Mouse (Mus musculus) lung, embryonic 16.5 days (tissue): ENCODE results near the gene Ccdc113. TPM values are rescaled to one million over a fixed set of nuclear protein-coding genes. Genes with fewer than 3 reads are reported as not detected.

ENCODE experiments used
- ATAC-seq: fragments of 200-750 bp; cut with Nextera tagmentation; 2 replicates; pipeline ENCODE4 v1.8.0; 2017; ENCODE audit warnings: low read depth, mild to moderate bottlenecking, moderate library complexity
- H3K27ac ChIP-seq: fragments of 300-500 bp; sonication (generic); 2 replicates; pipeline ENCODE4 v1.5.1; 2014; ENCODE audit warnings: mild to moderate bottlenecking, control low read depth, low read length
- H3K27me3 ChIP-seq: fragments of 300-500 bp; sonication (generic); 2 replicates; pipeline ENCODE4 v1.6.1; 2014; ENCODE audit warnings: low read depth, low read length, mixed read lengths; ENCODE audit not compliant: control insufficient read depth, insufficient read depth
- H3K36me3 ChIP-seq: fragments of 300-500 bp; sonication (generic); 2 replicates; pipeline ENCODE4 v1.6.1; 2014; ENCODE audit warnings: low read length; ENCODE audit not compliant: control insufficient read depth, insufficient read depth
- H3K4me1 ChIP-seq: fragments of 300-500 bp; sonication (generic); replicated peaks from 2 replicates; pipeline ENCODE4 v1.6.1; 2014; ENCODE audit warnings: low read length, mixed read lengths; ENCODE audit not compliant: control insufficient read depth, insufficient read depth
- H3K4me2 ChIP-seq: fragments of 300-500 bp; sonication (generic); 2 replicates; pipeline ENCODE4 v1.6.1; 2014; ENCODE audit warnings: low read depth, low read length, control low read depth
- H3K4me3 ChIP-seq: fragments of 300-500 bp; sonication (generic); 2 replicates; pipeline ENCODE4 v1.5.1; 2014; ENCODE audit warnings: mild to moderate bottlenecking, low read length, control low read depth
- H3K9ac ChIP-seq: fragments of 300-500 bp; sonication (generic); 2 replicates; pipeline ENCODE4 v1.6.1; 2014; ENCODE audit warnings: low read length, control low read depth
- H3K9me3 ChIP-seq: fragments of 300-500 bp; sonication (generic); 2 replicates; pipeline ENCODE4 v1.6.1; 2016; ENCODE audit warnings: low read length; ENCODE audit not compliant: control insufficient read depth
- WGBS: fragments of 180-500 bp; shearing (Covaris S2); extraction: QIAGEN DNeasy Blood & Tissue Kit; methylation state at CpG from one replicate; pipeline ENCODE4 v1.1.7; 2014; 5-methylcytosine and 5-hydroxymethylcytosine counted together
- polyA plus RNA-seq: library from polyadenylated mRNA; unstranded; fragments of >200 nt; fragmentation: Nextera tagmentation; extraction: Ambion mirVana; gene quantifications from 2 replicates; pipeline ENCODE4 v1.2.1, GENCODE M21; 2015

Ccdc113 gene
- polyA plus RNA-seq, 1 experiment from 2014 or later: 6.3 TPM

GRCm38 (mm10) chr8:95607210-95607609 is 73.3 kb downstream of the Ccdc113 start:
- no peak overlapping the region for H3K4me2 ChIP-seq

More at GRCm38 (mm10) chr8:95607210-95607609, 73.3 kb downstream of the Ccdc113 start:
- H3K9me3 ChIP-seq: no peaks in the 10 kb centered on the region
- ATAC-seq: no peak
- H3K27ac ChIP-seq: no peak overlapping the region
- H3K9ac ChIP-seq: no peak overlapping the region
- H3K4me3 ChIP-seq: no peak overlapping the region
- H3K4me1 ChIP-seq: no peaks in the 10 kb centered on the region
- no peaks in the 10 kb centered on the region; the same call in 1 of the 2 replicates for H3K27me3 ChIP-seq
- H3K36me3 ChIP-seq: no peaks in the 10 kb centered on the region
- 48% methylated on average over 9 of the region's 9 CpGs for WGBS

Other genes with a start within 250 kb of the Ccdc113 start
- gene Cngb1, start 227.5 kb upstream of the Ccdc113 start, polyA plus RNA-seq: 0.94 and 1.6 TPM in 2 replicates
- gene Tepp, start 223.5 kb upstream of the Ccdc113 start, polyA plus RNA-seq: 0.45 and 0.80 TPM in 2 replicates
- 8.5 and 9.8 TPM in 2 replicates for gene Zfp319, start 202.1 kb upstream of the Ccdc113 start, polyA plus RNA-seq
- gene Usb1, start 201.8 kb upstream of the Ccdc113 start, polyA plus RNA-seq: 39.6 and 45.5 TPM in 2 replicates
- 13.1 and 14.1 TPM in 2 replicates for gene Mmp15, start 181.8 kb upstream of the Ccdc113 start, polyA plus RNA-seq
- gene Cfap20, start 99.2 kb upstream of the Ccdc113 start, polyA plus RNA-seq: 149 and 156 TPM in 2 replicates
- gene Csnk2a2, start 44.0 kb upstream of the Ccdc113 start, polyA plus RNA-seq: 8.4 and 8.8 TPM in 2 replicates
- not detected in 2 replicates for gene Prss54, start 42.3 kb downstream of the Ccdc113 start, polyA plus RNA-seq
- gene Gins3, start 99.4 kb downstream of the Ccdc113 start, polyA plus RNA-seq: 20.7 and 21.6 TPM in 2 replicates
- 19.8 and 21.1 TPM in 2 replicates for gene Ndrg4, start 142.9 kb downstream of the Ccdc113 start, polyA plus RNA-seq
- gene Setd6, start 181.8 kb downstream of the Ccdc113 start, polyA plus RNA-seq: 14.3 and 15.9 TPM in 2 replicates